In genomic region chr10:86705318-86705921, GRCm38 (mm10) we compare ENCODE assay signal across 8 mouse cellular contexts. TPM values are rescaled to one million over a fixed set of nuclear protein-coding genes. Genes with fewer than 3 reads are reported as not detected.
A peak's percentile ranks its signal among the peaks of the same experiment; 100 is the strongest.
DNase-seq lines count a peak whose midpoint lies in the region; ATAC-seq and TF ChIP-seq lines count a peak whose summit lies in the region.

Gene Hsp90b1, minus strand, starts transcription at chr10:86705509.
Gene Ttc41, plus strand, starts transcription at chr10:86705811.

- peaks cover 24% of the 10 kb centered on the region for H3K36me3 ChIP-seq in embryonic facial prominence, embryonic 15.5 days
- H3K36me3 ChIP-seq in limb, embryonic 14.5 days (ENCODE audit: control insufficient read depth, insufficient read depth, low read length), result peaks cover 36% of the 10 kb centered on the region
- H3K36me3 ChIP-seq in midbrain, postnatal 0 days (ENCODE audit: insufficient read depth, low read length), result peaks cover 20% of the 10 kb centered on the region

- H3K27me3 ChIP-seq in embryonic facial prominence, embryonic 15.5 days, result no peaks in the 10 kb centered on the region
- H3K27me3 ChIP-seq in limb, embryonic 14.5 days (ENCODE audit: control insufficient read depth, insufficient read depth, low read length), result no peaks in the 10 kb centered on the region
- no peaks in the 10 kb centered on the region for H3K27me3 ChIP-seq in midbrain, postnatal 0 days (ENCODE audit: insufficient read depth, low read length)

- peak within 1 kb of the TSS; percentile 73 for H3K4me2 ChIP-seq in embryonic facial prominence, embryonic 15.5 days (replicated peaks)
- H3K4me2 ChIP-seq in limb, embryonic 14.5 days (replicated peaks; ENCODE audit: low read depth, low read length, severe bottlenecking), result peak within 1 kb of the TSS; percentile 84
- H3K4me2 ChIP-seq in midbrain, postnatal 0 days (ENCODE audit: low read depth, low read length, poor library complexity, severe bottlenecking), result peak within 1 kb of the TSS; percentile 87

- no peaks in the 10 kb centered on the region; the same call in 1 of the 2 replicates for H3K4me1 ChIP-seq in bone marrow, adult 2 months (ENCODE audit: control insufficient read depth, insufficient read depth, low read length)
- H3K4me1 ChIP-seq in embryonic facial prominence, embryonic 15.5 days, result peaks cover 40% of the 10 kb centered on the region
- H3K4me1 ChIP-seq in limb, embryonic 14.5 days (ENCODE audit: control insufficient read depth, insufficient read depth, low read length), result peaks cover 32% of the 10 kb centered on the region
- H3K4me1 ChIP-seq in midbrain, postnatal 0 days (ENCODE audit: insufficient read depth, low read length), result peaks cover 6% of the 10 kb centered on the region; the same call in 1 of the 2 replicates

- DNase-seq in 416B (ENCODE audit: low read depth), result peak; percentile 100
- DNase-seq in heart, adult 8-10 months (ENCODE audit: low spot score), result peak; percentile 100
- peak; percentile 100 for DNase-seq in kidney, adult 9 months
- peak; percentile 99 for DNase-seq in limb, embryonic 14.5 days (ENCODE audit: low spot score)
- DNase-seq in midbrain, postnatal 0 days (ENCODE audit: low spot score), result peak; percentile 100
- DNase-seq in spleen, postnatal 14 days (ENCODE audit: low spot score in 2 of 2), result peak; percentile 93 to 94

- peak within 1 kb of the TSS; percentile 83 for H3K4me3 ChIP-seq in bone marrow, adult 2 months (replicated peaks; ENCODE audit: control insufficient read depth, low read depth, low read length)
- peak within 1 kb of the TSS; percentile 94 for H3K4me3 ChIP-seq in embryonic facial prominence, embryonic 15.5 days (replicated peaks)
- H3K4me3 ChIP-seq in limb, embryonic 14.5 days (replicated peaks; ENCODE audit: low read length), result peak within 1 kb of the TSS; percentile 93
- H3K4me3 ChIP-seq in midbrain, postnatal 0 days (ENCODE audit: low read depth, low read length), result peak within 1 kb of the TSS; percentile 76

- no peaks in the 10 kb centered on the region for H3K9me3 ChIP-seq in embryonic facial prominence, embryonic 15.5 days (replicated peaks)
- no peaks in the 10 kb centered on the region for H3K9me3 ChIP-seq in limb, embryonic 14.5 days (ENCODE audit: control insufficient read depth, low read length)
- H3K9me3 ChIP-seq in midbrain, postnatal 0 days (ENCODE audit: low read length), result no peaks in the 10 kb centered on the region

- 0% methylated on average over 51 of the region's 51 CpGs for WGBS in bone marrow, adult 2 months
- under 1% methylated on average over 51 of the region's 51 CpGs for WGBS in embryonic facial prominence, embryonic 15.5 days
- 0% methylated on average over 50 of the region's 51 CpGs for WGBS in limb, embryonic 14.5 days
- WGBS in midbrain, postnatal 0 days, result under 1% methylated on average over 50 of the region's 51 CpGs

- peak within 1 kb of the TSS; percentile 82 for H3K27ac ChIP-seq in bone marrow, adult 2 months (ENCODE audit: control insufficient read depth, insufficient read depth, low read depth, low read length, poor library complexity)
- peak within 1 kb of the TSS; percentile 96 for H3K27ac ChIP-seq in embryonic facial prominence, embryonic 15.5 days (replicated peaks)
- H3K27ac ChIP-seq in limb, embryonic 14.5 days (replicated peaks; ENCODE audit: low read depth, low read length), result peak within 1 kb of the TSS; percentile 95
- H3K27ac ChIP-seq in midbrain, postnatal 0 days (ENCODE audit: low read depth, low read length), result peak within 1 kb of the TSS; percentile 91

- peak; percentile 97 for ATAC-seq in embryonic facial prominence, embryonic 15.5 days (ENCODE audit: insufficient number of reproducible peaks, low FRiP score, low TSS enrichment, low read depth)
- peak; percentile 95 for ATAC-seq in limb, embryonic 14.5 days (ENCODE audit: low FRiP score, low read depth)
- ATAC-seq in midbrain, postnatal 0 days (ENCODE audit: low FRiP score), result peak; percentile 97

- peak within 1 kb of the TSS; percentile 92 for H3K9ac ChIP-seq in embryonic facial prominence, embryonic 15.5 days
- peak within 1 kb of the TSS; percentile 95 for H3K9ac ChIP-seq in limb, embryonic 14.5 days (ENCODE audit: low read depth, low read length, severe bottlenecking)
- peak within 1 kb of the TSS; percentile 89 for H3K9ac ChIP-seq in midbrain, postnatal 0 days (replicated peaks; ENCODE audit: low read length, poor library complexity, severe bottlenecking)

- no peak for TF ChIP-seq CTCF in bone marrow, adult 2 months (IDR thresholded peaks at IDR 0.05; ENCODE audit: control insufficient read depth, insufficient read depth, low read length)
- no peak for TF ChIP-seq CTCF in midbrain, postnatal 0 days (IDR thresholded peaks at IDR 0.05)

- TF ChIP-seq POLR2A in bone marrow, adult 2 months (IDR thresholded peaks at IDR 0.05; ENCODE audit: borderline replicate concordance, control insufficient read depth, low read depth, low read length), result peak; percentile 94
- 0 out of 2 replicates have a peak, but pooled peaks have one; percentile 67 for TF ChIP-seq POLR2A in limb, embryonic 14.5 days (IDR thresholded peaks at IDR 0.05; ENCODE audit: borderline replicate concordance, extremely low read depth, insufficient read depth, insufficient read length)

RNA-seq across cellular contexts. Expression of gene Hsp90b1, which starts in this region (rescaled TPM):
- 123 and 231 TPM in 2 replicates for polyA plus RNA-seq in bone marrow, adult 2 months (2011; ENCODE audit: insufficient read depth, insufficient read length, low replicate concordance, missing spikeins)
- 609 and 610 TPM in 2 replicates for polyA plus RNA-seq in embryonic facial prominence, embryonic 15.5 days (2015; fragmentation: Nextera tagmentation; extraction: Ambion mirVana)
- 100 to 1,000 TPM; 347 to 447 (median 351) TPM for total RNA-seq in heart, adult 8-10 months (2022)
- 242 and 401 TPM in 2 replicates for polyA plus RNA-seq in limb, embryonic 14.5 days (2012; rRNA removed)
- polyA plus RNA-seq in limb, embryonic 14.5 days (2014; fragmentation: Nextera tagmentation; extraction: Ambion mirVana), result 448 and 466 TPM in 2 replicates
- total RNA-seq in midbrain, postnatal 0 days (2014; rRNA removed), result 126 and 173 TPM in 2 replicates
- polyA plus RNA-seq in midbrain, postnatal 0 days (2015; fragmentation: Nextera tagmentation; extraction: Ambion mirVana), result 209 and 222 TPM in 2 replicates

RNA-seq across cellular contexts. Expression of gene Ttc41, which starts in this region (rescaled TPM):
- polyA plus RNA-seq in bone marrow, adult 2 months (2011; ENCODE audit: insufficient read depth, insufficient read length, low replicate concordance, missing spikeins), result 1.5 and 4.4 TPM in 2 replicates
- 1.00 and 1.3 TPM in 2 replicates for polyA plus RNA-seq in embryonic facial prominence, embryonic 15.5 days (2015; fragmentation: Nextera tagmentation; extraction: Ambion mirVana)
- 1 to 10 TPM; 1.6 to 2.7 (median 2.1) TPM for total RNA-seq in heart, adult 8-10 months (2022)
- polyA plus RNA-seq in limb, embryonic 14.5 days (2012; rRNA removed), result 1.9 and 2.5 TPM in 2 replicates
- polyA plus RNA-seq in limb, embryonic 14.5 days (2014; fragmentation: Nextera tagmentation; extraction: Ambion mirVana), result 0.98 and 1.4 TPM in 2 replicates
- total RNA-seq in midbrain, postnatal 0 days (2014; rRNA removed), result 1.8 and 2.5 TPM in 2 replicates
- polyA plus RNA-seq in midbrain, postnatal 0 days (2015; fragmentation: Nextera tagmentation; extraction: Ambion mirVana), result 1.5 and 1.6 TPM in 2 replicates

Comparison
In these comparisons a context has a peak if more than half of its experiments do, and no peak if none do; other contexts are left out.
1. Peak in every context shown above with its lines: DNase-seq, ATAC-seq, H3K4me3 ChIP-seq and H3K27ac ChIP-seq.